In the genomic region with DNA sequence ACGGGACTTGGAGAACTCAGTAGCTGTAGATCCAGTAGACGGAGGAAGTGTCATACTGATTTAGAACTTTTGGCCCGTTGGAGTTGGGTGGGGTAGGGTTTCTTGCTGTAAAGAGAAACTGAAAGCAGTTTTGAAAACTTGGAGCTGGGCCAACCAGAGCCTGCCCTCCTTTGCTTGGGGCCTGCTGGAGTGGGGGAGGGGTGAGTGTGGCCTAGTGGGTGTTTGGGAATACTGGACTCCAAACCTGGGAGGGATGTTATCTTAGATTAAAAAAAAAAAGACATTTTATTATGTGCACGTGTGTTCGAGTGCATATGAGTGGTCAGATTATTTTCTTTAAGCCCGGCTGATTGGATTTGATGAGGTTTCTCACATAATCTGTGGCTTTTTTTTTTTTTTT, we compare ENCODE assay signal across 8 mouse cellular contexts. TPM values are rescaled to one million over a fixed set of nuclear protein-coding genes. Genes with fewer than 3 reads are reported as not detected.
DNase-seq lines count a peak whose midpoint lies in the region; ATAC-seq and TF ChIP-seq lines count a peak whose summit lies in the region.

No protein-coding gene starts in this region.

- H3K4me3 ChIP-seq in liver, postnatal 0 days (ENCODE audit: low read depth, low read length): peak overlapping the region; percentile 96

- no peaks in the 10 kb centered on the region for H3K9me3 ChIP-seq in liver, postnatal 0 days (ENCODE audit: low read length)

- H3K4me1 ChIP-seq in liver, postnatal 0 days (ENCODE audit: insufficient read depth): peaks cover 35% of the 10 kb centered on the region

- whole genome bisulfite sequencing in liver, postnatal 0 days (ENCODE audit: insufficient replicate concordance): 11% methylated on average over 6 of the region's 6 CpGs

- peak overlapping the region; percentile 98 for H3K27ac ChIP-seq in liver, postnatal 0 days (ENCODE audit: low read depth)

- H3K27me3 ChIP-seq in liver, postnatal 0 days (ENCODE audit: insufficient read depth, low read length): no peaks in the 10 kb centered on the region

- peak overlapping the region; percentile 58 for H3K9ac ChIP-seq in liver, postnatal 0 days (replicated peaks)

- DNase-seq in A20 (ENCODE audit: low read depth, low spot score): peak; percentile 84
- DNase-seq in NIH3T3 (ENCODE audit: low read depth): peak; percentile 90
- peak; percentile 61 to 81 for DNase-seq in cerebellum, postnatal 25 days
- DNase-seq in heart, adult 8-10 months (ENCODE audit: low spot score): peak; percentile 92
- peak; percentile 79 to 83 for DNase-seq in kidney, adult 8-10 months
- peak; percentile 86 for DNase-seq in liver, postnatal 0 days
- peak; percentile 73 to 79 for DNase-seq in thymus, postnatal 36 days

- peak; percentile 9; the same call in 1 of the 2 replicates for TF ChIP-seq EP300 in liver, postnatal 0 days (IDR thresholded peaks at IDR 0.05; ENCODE audit: low read depth)

- H3K4me2 ChIP-seq in liver, postnatal 0 days (ENCODE audit: low read depth, low read length): peak overlapping the region; percentile 96

- peak; percentile 16; the same call in 1 of the 2 replicates for ATAC-seq in liver, postnatal 0 days
- 0 out of 2 replicates have a peak, but pooled peaks have one; percentile 13 for ATAC-seq in neutrophil, adult 5-6 weeks (ENCODE audit: extremely low read depth, insufficient number of reproducible peaks, low FRiP score, poor library complexity, severe bottlenecking)

- no peaks in the 10 kb centered on the region for H3K36me3 ChIP-seq in liver, postnatal 0 days (replicated peaks; ENCODE audit: insufficient read depth, low read length)

- no peak for TF ChIP-seq CTCF in liver, postnatal 0 days (IDR thresholded peaks at IDR 0.05; ENCODE audit: low read depth)

RNA-seq across cellular contexts. Expression of gene Kat2b, which starts 3.2 kb away (rescaled TPM):
- 100 to 1,000 TPM in 1 of 4 experiments, 10 to 100 TPM in 3; 78.8 to 106 (median 88.9) TPM for total RNA-seq in heart, adult 8-10 months (2022)
- 5.5 and 6.2 TPM in 2 replicates for polyA plus RNA-seq in liver, postnatal 0 days (2015; fragmentation: Nextera tagmentation; extraction: Ambion mirVana)
- total RNA-seq in neutrophil, adult 5-6 weeks (2017): 57.1 and 84.0 TPM in 2 replicates

RNA-seq across cellular contexts. Expression of gene Pp2d1, which starts 30.6 kb away (rescaled TPM):
- not detected for total RNA-seq in heart, adult 8-10 months (2022)
- not detected in 2 replicates for polyA plus RNA-seq in liver, postnatal 0 days (2015; fragmentation: Nextera tagmentation; extraction: Ambion mirVana)
- not detected in 2 replicates for total RNA-seq in neutrophil, adult 5-6 weeks (2017)

Comparison
In these comparisons a context has a peak if more than half of its experiments do, and no peak if none do; other contexts are left out.
1. Peak in every context shown above with its lines: DNase-seq, ATAC-seq, H3K4me3 ChIP-seq and H3K27ac ChIP-seq.